Mouse (Mus musculus) lung, postnatal 0 days (tissue): ENCODE measurements around the gene Ptpra. TPM values are rescaled to one million over a fixed set of nuclear protein-coding genes. Genes with fewer than 3 reads are reported as not detected.

ENCODE experiments used
- ATAC-seq: fragments of 200-750 bp; cut with Nextera tagmentation; 2 replicates; pipeline ENCODE4 v1.8.0; 2017; ENCODE audit warnings: moderate library complexity
- DNase-seq: peaks from one replicate; pipeline ENCODE4 v3.0.0-alpha.2; 2016; ENCODE audit warnings: low spot score
- H3K27ac ChIP-seq: fragments of 300-500 bp; sonication (generic); 2 replicates; pipeline ENCODE4 v1.5.1; 2014; ENCODE audit warnings: antibody characterized with exemption, mild to moderate bottlenecking, low read length, mixed read lengths
- H3K27me3 ChIP-seq: fragments of 300-500 bp; sonication (generic); replicated peaks from 2 replicates; pipeline ENCODE4 v1.6.1; 2014; ENCODE audit warnings: low read length, mixed read lengths; ENCODE audit not compliant: insufficient read depth
- H3K36me3 ChIP-seq: fragments of 300-500 bp; sonication (generic); 2 replicates; pipeline ENCODE4 v1.6.1; 2014; ENCODE audit warnings: low read length, mixed read lengths; ENCODE audit not compliant: insufficient read depth
- H3K4me1 ChIP-seq: fragments of 300-500 bp; sonication (generic); 2 replicates; pipeline ENCODE4 v1.6.1; 2014; ENCODE audit warnings: antibody characterized with exemption, low read depth, low read length, mixed read lengths; ENCODE audit not compliant: insufficient read depth
- H3K4me2 ChIP-seq: fragments of 300-500 bp; sonication (generic); replicated peaks from 2 replicates; pipeline ENCODE4 v1.6.1; 2014; ENCODE audit warnings: low read depth, mild to moderate bottlenecking, low read length, moderate library complexity, mixed read lengths
- H3K4me3 ChIP-seq: fragments of 300-500 bp; sonication (generic); 2 replicates; pipeline ENCODE4 v1.5.1; 2014; ENCODE audit warnings: low read depth, low read length
- H3K9ac ChIP-seq: fragments of 300-500 bp; sonication (generic); replicated peaks from 2 replicates; pipeline ENCODE4 v1.6.1; 2014; ENCODE audit warnings: low read depth, mild to moderate bottlenecking
- H3K9me3 ChIP-seq: fragments of 300-500 bp; sonication (generic); 2 replicates; pipeline ENCODE4 v1.6.1; 2016; ENCODE audit warnings: low read length, mixed read lengths
- CTCF ChIP-seq: IDR thresholded peaks from 2 replicates; pipeline ENCODE4 v1.5.1; 2016; ENCODE audit warnings: antibody characterized with exemption, mild to moderate bottlenecking
- EP300 ChIP-seq: IDR thresholded peaks from 2 replicates; pipeline ENCODE4 v1.6.1; 2016; ENCODE audit warnings: antibody characterized with exemption, mild to moderate bottlenecking, control low read depth
- WGBS: fragments of 180-500 bp; shearing (Covaris S2); extraction: QIAGEN DNeasy Blood & Tissue Kit; methylation state at CpG from one replicate; pipeline ENCODE4 v1.1.7; 2014; 5-methylcytosine and 5-hydroxymethylcytosine counted together
- polyA plus RNA-seq: library from polyadenylated mRNA; unstranded; fragments of >200 nt; fragmentation: Nextera tagmentation; extraction: Ambion mirVana; gene quantifications from 2 replicates; pipeline ENCODE4 v1.2.1, GENCODE M21; 2015

The Ptpra gene
- polyA plus RNA-seq, 1 experiment from 2014 or later: 46.1 TPM

DNA sequence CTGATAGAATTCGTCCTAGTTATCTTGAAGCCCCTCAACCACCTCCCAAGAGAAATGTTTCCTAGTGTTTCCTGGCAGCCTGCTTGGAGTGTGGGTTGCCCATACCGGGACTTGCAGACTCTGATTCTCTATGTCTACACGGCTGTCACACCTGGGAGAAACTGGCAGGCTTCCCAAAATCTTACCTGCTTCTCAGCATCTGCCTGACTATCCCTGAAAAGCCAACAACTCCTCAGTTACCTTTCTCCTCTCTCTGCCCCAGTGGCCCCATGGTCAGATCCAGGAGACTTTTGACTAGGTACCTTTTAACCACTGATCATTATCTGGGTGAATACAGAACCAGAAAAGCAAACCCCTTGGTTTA, 1.6 kb downstream of the Ptpra start:
- peak overlapping the region; percentile 91 for H3K4me2 ChIP-seq
- WGBS: 44% methylated on average over 3 of the region's 3 CpGs
- H3K9ac ChIP-seq: no peak overlapping the region
- no peak overlapping the region for H3K27ac ChIP-seq
- H3K4me3 ChIP-seq: no peak overlapping the region
- no peaks in the 10 kb centered on the region for H3K27me3 ChIP-seq
- no peak for ATAC-seq
- no peaks in the 10 kb centered on the region for H3K9me3 ChIP-seq
- H3K36me3 ChIP-seq: no peaks in the 10 kb centered on the region
- H3K4me1 ChIP-seq: peaks cover 12% of the 10 kb centered on the region
- DNase-seq: no peak
- no peak for TF ChIP-seq EP300
- TF ChIP-seq CTCF: no peak

DNA sequence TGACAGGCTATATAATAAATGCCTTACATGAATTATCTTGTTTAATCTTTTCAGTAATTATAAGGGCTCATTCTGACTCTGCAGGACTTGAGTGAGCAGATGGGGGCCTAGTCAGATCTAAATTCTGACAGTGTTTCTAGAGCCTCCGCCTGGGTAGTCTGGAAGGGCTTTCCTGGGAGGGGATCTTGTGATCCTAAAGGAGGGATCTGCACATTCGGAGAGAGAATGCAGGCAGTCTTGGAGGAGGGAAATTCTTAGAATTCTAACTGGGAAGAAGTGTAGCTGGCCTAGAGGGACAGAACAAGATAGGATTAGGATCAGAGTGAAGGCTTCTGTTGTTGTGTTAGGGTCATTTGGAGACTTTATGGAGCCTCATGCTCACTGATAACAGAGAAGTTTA, 2.2 kb downstream of the Ptpra start:
- Histone ChIP-seq H3K36me3 (no peaks in the 10 kb centered on the region), H3K9me3 (no peaks in the 10 kb centered on the region), H3K4me2 (no peak overlapping the region), H3K27ac (no peak overlapping the region), H3K4me1 (peaks cover 12% of the 10 kb centered on the region), H3K27me3 (no peaks in the 10 kb centered on the region), H3K9ac (no peak overlapping the region), H3K4me3 (no peak overlapping the region)
- no peak for ATAC-seq
- 72% methylated on average over 2 of the region's 2 CpGs for WGBS
- no peak for TF ChIP-seq CTCF
- TF ChIP-seq EP300: no peak
- DNase-seq: no peak

DNA sequence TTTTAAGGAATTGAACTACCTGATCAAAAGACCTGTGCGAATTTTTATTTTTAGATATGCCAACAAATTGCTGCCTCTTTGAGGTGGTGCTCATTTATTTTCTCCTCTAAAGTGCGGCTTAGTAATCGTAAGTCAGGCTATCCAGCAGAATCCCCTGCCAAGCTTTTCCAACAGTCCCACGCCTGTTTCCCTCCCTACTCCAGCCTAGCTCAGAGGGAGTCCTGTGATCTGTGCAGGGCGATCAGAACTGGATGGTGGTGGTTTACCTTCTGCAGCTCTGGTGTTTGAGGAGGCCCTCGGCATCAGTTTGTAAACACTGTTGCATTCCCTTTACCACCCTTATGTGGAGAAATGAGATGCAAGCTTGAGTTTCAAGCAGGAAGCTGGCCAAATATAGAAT, 3.3 kb downstream of the Ptpra start:
- ATAC-seq (no peak), DNase-seq (no peak)
- peaks cover 12% of the 10 kb centered on the region for H3K4me1 ChIP-seq
- TF ChIP-seq CTCF (no peak), EP300 (no peak)
- WGBS: 54% methylated on average over 6 of the region's 6 CpGs
- no peak overlapping the region for H3K4me2 ChIP-seq
- H3K36me3 ChIP-seq: no peaks in the 10 kb centered on the region
- H3K27me3 ChIP-seq: no peaks in the 10 kb centered on the region
- H3K4me3 ChIP-seq: no peak overlapping the region
- H3K9me3 ChIP-seq: no peaks in the 10 kb centered on the region
- no peak overlapping the region for H3K9ac ChIP-seq
- no peak overlapping the region for H3K27ac ChIP-seq

DNA sequence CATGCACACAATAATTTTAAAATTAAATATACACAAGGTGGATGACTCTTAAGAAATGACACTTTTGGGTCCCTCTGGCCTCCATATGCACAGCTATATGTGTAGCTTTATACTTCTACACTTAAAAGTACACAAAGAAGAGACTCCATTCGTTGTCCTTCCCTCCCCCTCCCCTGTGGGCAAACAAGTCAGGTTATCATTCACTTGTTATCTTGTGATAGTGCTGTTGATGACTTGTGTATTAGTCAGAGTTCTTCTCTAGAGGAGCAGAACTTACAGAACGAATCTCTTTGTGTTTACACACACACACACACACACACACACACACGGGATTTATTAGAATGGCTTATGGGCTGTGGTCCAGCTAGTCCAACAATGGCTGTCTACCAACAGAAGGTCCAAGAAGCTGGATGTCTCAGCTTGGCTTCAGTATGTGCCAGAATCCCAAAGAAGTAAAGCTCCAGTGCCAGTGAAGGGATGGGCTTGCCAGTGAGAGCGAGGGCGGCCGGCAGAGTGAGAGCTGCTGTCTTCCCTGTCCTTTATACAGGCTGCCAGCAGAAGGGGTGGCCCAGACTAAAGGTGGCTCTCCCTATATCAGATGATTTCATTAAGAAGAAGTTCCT, 4.8 kb downstream of the Ptpra start:
- H3K9me3 ChIP-seq: no peaks in the 10 kb centered on the region
- H3K9ac ChIP-seq: no peak overlapping the region
- no peak overlapping the region for H3K4me3 ChIP-seq
- no peaks in the 10 kb centered on the region for H3K36me3 ChIP-seq
- 51% methylated on average over 6 of the region's 6 CpGs for WGBS
- no peak overlapping the region for H3K27ac ChIP-seq
- no peak overlapping the region for H3K4me2 ChIP-seq
- ATAC-seq: no peak
- TF ChIP-seq CTCF (no peak), EP300 (no peak)
- no peak for DNase-seq
- peaks cover 8% of the 10 kb centered on the region for H3K4me1 ChIP-seq
- H3K27me3 ChIP-seq: no peaks in the 10 kb centered on the region

DNA sequence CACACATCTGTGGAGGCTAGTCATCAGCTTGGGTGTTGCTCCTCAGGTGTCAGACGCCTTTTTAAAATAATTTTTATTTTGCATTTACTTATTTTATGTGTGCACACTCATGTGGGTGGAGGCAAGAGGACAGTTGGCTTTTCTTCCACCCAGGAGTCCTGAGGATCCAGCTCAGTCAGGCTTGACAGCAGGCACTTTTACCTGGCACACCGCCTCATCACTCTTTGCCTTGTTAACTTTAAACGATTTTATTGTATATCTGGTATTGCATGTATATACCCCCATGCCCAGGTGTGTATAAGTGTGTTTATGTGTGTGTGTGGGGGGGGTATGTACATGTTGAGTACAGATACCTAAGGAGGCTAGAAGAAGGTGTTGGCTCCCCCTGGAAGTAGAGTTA, 7.8 kb downstream of the Ptpra start:
- ATAC-seq: no peak
- Histone ChIP-seq H3K27ac (no peak overlapping the region), H3K9me3 (no peaks in the 10 kb centered on the region), H3K27me3 (no peaks in the 10 kb centered on the region), H3K9ac (no peak overlapping the region), H3K4me1 (no peaks in the 10 kb centered on the region; the same call in 1 of the 2 replicates), H3K36me3 (no peaks in the 10 kb centered on the region), H3K4me3 (no peak overlapping the region), H3K4me2 (no peak overlapping the region)
- 89% methylated on average over 3 of the region's 3 CpGs for WGBS
- TF ChIP-seq EP300 (no peak), CTCF (no peak)
- DNase-seq: no peak

DNA sequence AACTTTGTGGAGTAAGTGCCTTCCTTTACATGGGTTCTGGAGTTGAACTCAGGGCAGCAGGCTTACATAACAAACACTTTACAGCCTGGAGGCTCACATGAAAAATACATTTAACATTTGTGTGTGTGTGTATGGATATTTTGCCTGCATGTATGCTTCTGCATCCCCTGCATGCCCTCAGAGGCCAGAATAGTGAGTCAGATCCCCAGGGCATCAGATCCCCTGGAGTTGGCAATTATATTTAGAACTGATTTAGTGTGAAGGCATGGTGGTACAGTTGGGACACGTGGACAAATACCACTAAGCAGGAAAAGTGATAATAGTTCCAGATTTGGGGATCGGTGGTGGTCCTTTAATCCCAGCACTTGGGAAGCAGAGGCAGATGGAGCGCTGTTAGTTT, 9.5 kb downstream of the Ptpra start:
- no peak overlapping the region for H3K4me2 ChIP-seq
- DNase-seq (no peak), ATAC-seq (no peak)
- H3K36me3 ChIP-seq: no peaks in the 10 kb centered on the region
- no peaks in the 10 kb centered on the region for H3K9me3 ChIP-seq
- TF ChIP-seq CTCF: no peak
- no peak for TF ChIP-seq EP300
- H3K4me3 ChIP-seq: no peak overlapping the region
- H3K9ac ChIP-seq: no peak overlapping the region
- no peaks in the 10 kb centered on the region; the same call in 1 of the 2 replicates for H3K4me1 ChIP-seq
- no peak overlapping the region for H3K27ac ChIP-seq
- 93% methylated on average over 3 of the region's 3 CpGs for WGBS
- H3K27me3 ChIP-seq: no peaks in the 10 kb centered on the region
